Mouse (Mus musculus) inflammation-experienced regulatory T-cells (primary cell): ENCODE measurements around the gene Hdac4. TPM values are rescaled to one million over a fixed set of nuclear protein-coding genes. Genes with fewer than 3 reads are reported as not detected.

Experiments used
- polyA plus RNA-seq, 2 experiments: library from polyadenylated mRNA; unstranded; fragments of 100-300 nt; shearing (Covaris generic); gene quantifications; one replicate each; pipeline ENCODE4 v1.2.1; 2017

Gene Hdac4
- 10 to 100 TPM; 43.4 to 47.2 TPM for polyA plus RNA-seq

GRCm38 (mm10) chr1:92195360-92196149 lies at the start of gene Hdac4:
Gene Hdac4 (minus strand): TSS chr1:92195699.

